Mouse (Mus musculus): ENCODE measurements around the gene Taf10. TPM values are rescaled to one million over a fixed set of nuclear protein-coding genes. Genes with fewer than 3 reads are reported as not detected.
"Not testable (repeated sequence)": the region's sequence is repeated elsewhere in the genome, so short reads cannot be mapped to it uniquely, and the experiment has no call there.

Taf10 gene
- polyA plus RNA-seq, 1 experiment from 2014 or later = 102 TPM

DNA sequence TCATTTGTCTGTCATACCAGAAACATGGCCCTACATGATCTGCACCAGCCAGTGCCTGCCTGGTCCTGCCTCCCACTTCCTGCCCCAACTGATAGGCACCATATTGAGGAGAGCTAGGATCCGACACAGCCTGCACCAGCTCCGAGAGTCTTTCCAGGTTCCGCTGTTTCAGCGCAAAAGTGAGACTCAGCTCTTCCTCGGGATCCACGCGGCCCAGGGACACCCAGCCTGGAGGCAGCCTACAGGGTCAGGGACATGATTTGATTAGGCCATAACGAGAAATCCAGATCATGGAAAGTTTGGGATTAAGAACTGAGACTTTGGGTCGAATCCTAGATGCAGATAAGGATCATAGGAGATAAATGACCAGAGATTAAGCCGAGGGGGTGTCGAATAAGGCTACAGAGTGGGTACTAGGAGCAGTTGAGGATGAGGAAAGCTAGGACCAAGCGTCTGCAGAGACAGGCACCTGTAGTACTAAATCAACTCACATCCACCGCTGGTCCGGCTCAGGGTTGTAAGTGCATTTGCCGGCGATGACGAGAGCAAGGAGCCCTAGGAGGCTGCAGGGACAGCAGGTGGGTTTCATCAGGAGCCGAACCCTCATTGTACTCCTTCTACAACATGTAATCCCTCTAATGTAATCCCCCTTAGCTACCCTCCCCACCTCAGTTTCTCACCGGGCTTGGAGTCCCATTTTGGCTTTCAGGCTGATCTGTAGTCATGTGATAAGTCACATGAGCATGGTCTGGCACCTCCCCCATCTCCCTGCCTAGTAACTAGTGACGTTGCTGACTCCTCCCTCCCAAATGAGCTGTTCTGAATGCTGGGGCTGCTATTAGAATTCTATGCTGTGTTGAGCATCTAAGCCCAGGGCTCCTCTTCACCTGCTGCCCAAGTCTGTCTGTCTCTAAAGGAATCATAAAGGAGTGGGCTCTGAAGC is 7.6 kb upstream of the Taf10 start, which contains the start of gene Tpp1:
Gene Tpp1 (minus strand): TSS at position 745 of the 943 bp plus-strand sequence.
- 26% methylated on average over 20 of the region's 20 CpGs for WGBS

DNA sequence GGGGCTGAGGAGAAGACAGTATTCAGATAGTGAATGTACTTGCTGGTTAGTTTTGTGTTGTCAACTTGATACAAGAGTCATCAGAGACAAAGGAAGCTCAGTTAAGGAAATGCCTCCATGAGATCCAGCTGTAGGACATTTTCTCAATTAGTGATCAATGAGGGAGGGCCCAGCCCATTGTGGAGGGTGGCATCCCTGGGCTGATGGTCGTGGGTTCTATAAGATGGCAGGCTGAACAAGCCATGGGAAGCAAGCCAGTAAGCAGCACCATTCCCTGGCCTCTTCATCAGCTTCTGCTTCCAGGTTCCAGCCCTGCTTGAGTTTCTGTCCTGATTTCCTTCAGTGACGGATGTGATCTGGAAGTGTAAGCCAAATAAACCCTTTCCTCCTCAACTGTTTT is 3.6 kb upstream of the Taf10 start:
- Histone ChIP-seq H3K4me3 (replicated peaks) (no peak overlapping the region), H3K4me1 (peaks cover 26% of the 10 kb centered on the region), H3K27me3 (replicated peaks) (no peaks in the 10 kb centered on the region), H3K9ac (replicated peaks) (no peak overlapping the region), H3K27ac (replicated peaks) (no peak overlapping the region), H3K9me3 (replicated peaks) (no peaks in the 10 kb centered on the region), H3K4me2 (no peak overlapping the region), H3K36me3 (peaks cover 25% of the 10 kb centered on the region)
- ATAC-seq (ENCODE audit: low FRiP score) = no peak
- 85% methylated on average over 2 of the region's 2 CpGs for WGBS

More for the DNA sequence above, 7.6 kb upstream of the Taf10 start, which contains the start of gene Tpp1:
- no peaks in the 10 kb centered on the region for H3K9me3 ChIP-seq (replicated peaks)
- no peaks in the 10 kb centered on the region for H3K27me3 ChIP-seq (replicated peaks)
- peaks cover 55% of the 10 kb centered on the region for H3K36me3 ChIP-seq
- H3K4me1 ChIP-seq = peaks cover 20% of the 10 kb centered on the region
- peak within 1 kb of the TSS; percentile 56 for H3K9ac ChIP-seq (replicated peaks)
- peak; percentile 92 for ATAC-seq (ENCODE audit: low FRiP score)
- H3K4me2 ChIP-seq = peak within 1 kb of the TSS; percentile 64
- H3K4me3 ChIP-seq (replicated peaks) = peak within 1 kb of the TSS; percentile 47
- H3K27ac ChIP-seq (replicated peaks) = peak within 1 kb of the TSS; percentile 76

DNA sequence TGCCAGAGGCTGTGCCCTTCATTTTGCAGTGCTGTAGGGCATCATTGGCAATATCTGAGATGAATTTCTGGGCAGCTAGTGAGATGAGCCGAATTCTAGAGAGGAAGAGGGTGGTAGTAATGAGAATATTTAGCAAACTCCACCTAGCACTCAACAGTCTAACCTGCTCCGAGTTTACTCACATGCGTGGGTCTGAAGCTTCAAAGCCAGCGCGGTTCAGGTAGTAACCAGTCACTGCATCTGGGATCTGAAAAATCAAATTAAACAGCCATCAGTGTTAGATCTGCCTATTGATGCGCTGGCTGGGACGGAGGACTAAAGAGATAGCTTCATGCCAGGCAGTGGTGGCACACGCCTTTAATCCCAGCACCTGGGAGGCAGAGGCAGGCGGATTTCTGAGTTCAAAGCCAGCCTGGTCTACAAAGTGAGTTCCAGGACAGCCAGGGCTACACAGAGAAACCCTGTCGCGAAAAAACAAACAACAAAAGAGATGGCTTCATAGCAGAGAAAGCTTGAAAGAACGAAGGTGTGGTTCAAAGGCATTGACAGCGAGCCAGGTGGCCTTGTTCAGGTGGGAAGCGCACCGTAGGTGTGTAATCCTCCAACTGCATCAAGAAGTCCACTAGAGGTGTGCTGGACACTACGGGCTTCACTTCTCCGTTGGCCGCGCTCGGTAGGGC is 775 bp downstream of the Taf10 start:
- H3K4me3 ChIP-seq (replicated peaks) = peak overlapping the region; percentile 89

DNA sequence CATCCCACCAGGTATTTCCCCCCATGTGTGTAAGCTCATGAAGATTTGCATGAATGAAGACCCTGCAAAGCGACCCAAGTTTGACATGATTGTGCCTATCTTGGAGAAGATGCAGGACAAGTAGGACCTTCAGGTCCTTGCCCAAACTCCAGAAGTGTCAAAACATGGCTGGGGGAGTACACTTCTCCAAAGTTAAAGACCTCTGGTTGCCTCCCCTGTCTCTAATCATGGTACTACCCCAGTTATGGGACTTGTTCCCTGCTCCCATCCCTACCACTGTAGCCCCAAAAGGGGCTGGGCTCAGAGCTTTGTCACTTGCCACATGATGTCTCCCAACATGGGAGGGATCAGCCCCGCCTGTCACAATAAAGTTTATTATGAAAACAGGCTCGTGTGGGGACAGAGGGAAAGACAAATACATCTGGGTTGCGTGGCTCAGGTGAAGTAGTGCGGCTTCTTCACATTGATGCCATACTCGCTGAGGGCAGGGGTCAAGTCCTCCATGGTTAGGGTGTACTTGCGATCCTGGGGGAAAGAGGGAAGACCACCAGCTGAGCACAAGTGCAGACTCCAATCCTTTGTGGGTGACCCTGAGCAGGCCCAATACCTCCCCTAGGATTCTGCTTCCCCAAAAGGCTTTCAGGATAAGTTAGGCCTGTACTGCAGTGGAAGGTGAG is 1.5 kb downstream of the Taf10 start:
- not testable (repeated sequence) for H3K4me3 ChIP-seq (replicated peaks); H3K27ac ChIP-seq (replicated peaks); ATAC-seq (ENCODE audit: low FRiP score); H3K9me3 ChIP-seq (replicated peaks); H3K9ac ChIP-seq (replicated peaks); H3K27me3 ChIP-seq (replicated peaks)
- Histone ChIP-seq H3K4me2 (peak overlapping the region; percentile 93; the same call in 1 of the 2 replicates), H3K36me3 (peaks cover 39% of the 10 kb centered on the region), H3K4me1 (peaks cover 29% of the 10 kb centered on the region)
- 90% methylated on average over 7 of the region's 7 CpGs for WGBS

More for the DNA sequence above, 775 bp downstream of the Taf10 start:
- 37% methylated on average over 20 of the region's 20 CpGs for WGBS
- peak overlapping the region; percentile 93 for H3K9ac ChIP-seq (replicated peaks)
- H3K9me3 ChIP-seq (replicated peaks); H3K27me3 ChIP-seq (replicated peaks): not testable (repeated sequence)
- peaks cover 23% of the 10 kb centered on the region for H3K4me1 ChIP-seq
- peak; percentile 30 for ATAC-seq (ENCODE audit: low FRiP score)
- peak overlapping the region; percentile 93 for H3K4me2 ChIP-seq
- H3K36me3 ChIP-seq = peaks cover 41% of the 10 kb centered on the region
- H3K27ac ChIP-seq (replicated peaks) = peak overlapping the region; percentile 81

DNA sequence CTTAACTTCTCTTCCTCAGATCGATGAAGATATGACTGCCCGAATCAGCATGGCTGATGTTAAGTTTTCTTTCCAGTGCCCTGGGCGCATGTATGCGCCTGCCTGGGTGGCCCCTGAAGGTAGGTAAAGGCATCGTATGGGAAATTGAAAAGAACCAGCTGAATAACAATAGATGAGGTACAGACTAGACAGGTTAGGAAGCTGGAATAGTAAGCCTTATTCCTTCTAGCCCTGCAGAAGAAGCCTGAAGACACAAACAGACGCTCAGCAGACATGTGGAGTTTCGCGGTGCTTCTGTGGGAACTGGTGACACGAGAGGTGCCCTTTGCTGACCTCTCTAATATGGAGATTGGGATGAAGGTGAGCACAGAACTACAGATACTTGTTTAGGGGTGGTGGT is 2.2 kb downstream of the Taf10 start:
- Histone ChIP-seq H3K4me3 (replicated peaks) (no peak overlapping the region), H3K27ac (replicated peaks) (no peak overlapping the region), H3K4me2 (no peak overlapping the region), H3K9ac (replicated peaks) (no peak overlapping the region), H3K36me3 (peaks cover 39% of the 10 kb centered on the region), H3K27me3 (replicated peaks) (no peaks in the 10 kb centered on the region), H3K9me3 (replicated peaks) (no peaks in the 10 kb centered on the region), H3K4me1 (peaks cover 36% of the 10 kb centered on the region)
- 93% methylated on average over 9 of the region's 9 CpGs for WGBS
- ATAC-seq (ENCODE audit: low FRiP score) = no peak

DNA sequence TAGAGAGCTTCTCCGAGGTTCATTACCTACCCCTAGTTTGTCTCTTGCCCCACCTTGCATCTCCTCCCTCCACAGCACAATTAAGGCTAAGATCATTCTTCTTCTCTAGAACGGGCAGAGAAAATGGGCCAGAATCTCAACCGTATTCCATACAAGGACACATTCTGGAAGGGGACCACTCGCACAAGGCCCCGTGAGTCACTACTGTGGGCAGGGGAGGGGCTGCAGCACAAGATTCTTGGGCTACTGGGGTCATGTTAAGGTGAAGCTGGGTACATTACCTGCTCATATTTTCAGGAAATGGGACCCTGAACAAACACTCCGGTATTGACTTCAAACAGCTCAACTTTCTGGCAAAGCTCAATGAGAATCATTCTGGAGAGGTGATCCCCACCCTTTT is 3.3 kb downstream of the Taf10 start:
- Histone ChIP-seq H3K36me3 (peaks cover 29% of the 10 kb centered on the region), H3K27me3 (replicated peaks) (no peaks in the 10 kb centered on the region), H3K4me2 (no peak overlapping the region), H3K27ac (replicated peaks) (no peak overlapping the region), H3K9ac (replicated peaks) (no peak overlapping the region), H3K4me3 (replicated peaks) (no peak overlapping the region), H3K9me3 (replicated peaks) (no peaks in the 10 kb centered on the region), H3K4me1 (peaks cover 38% of the 10 kb centered on the region)
- no peak for ATAC-seq (ENCODE audit: low FRiP score)
- 84% methylated on average over 6 of the region's 6 CpGs for WGBS

DNA sequence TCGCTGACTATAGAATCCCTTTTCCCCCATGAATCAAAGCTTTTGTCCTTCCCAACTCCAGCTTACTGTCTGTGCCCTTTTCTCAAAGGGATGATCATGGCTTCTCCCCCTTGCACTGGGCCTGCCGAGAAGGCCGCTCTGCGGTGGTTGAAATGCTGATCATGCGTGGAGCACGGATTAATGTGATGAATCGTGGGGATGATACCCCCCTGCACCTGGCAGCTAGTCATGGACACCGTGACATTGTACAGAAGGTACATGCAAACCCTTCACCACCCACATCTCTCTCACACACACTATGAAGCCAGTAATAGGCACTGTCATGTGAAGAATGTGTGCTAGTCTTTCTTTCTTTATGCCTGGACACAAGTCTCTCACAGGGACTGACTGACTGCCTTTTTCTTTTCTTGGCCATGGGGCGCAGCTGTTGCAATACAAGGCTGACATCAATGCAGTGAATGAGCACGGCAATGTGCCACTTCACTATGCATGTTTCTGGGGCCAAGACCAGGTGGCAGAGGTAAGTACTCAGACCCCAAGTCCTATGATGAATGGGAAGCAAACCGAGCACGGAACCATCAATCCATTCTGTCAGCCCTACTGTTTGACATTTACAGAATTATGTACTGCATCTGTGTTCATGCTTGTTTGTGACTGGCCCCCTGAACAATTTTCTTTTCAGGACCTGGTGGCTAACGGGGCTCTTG is 3.9 kb downstream of the Taf10 start:
- no peaks in the 10 kb centered on the region for H3K27me3 ChIP-seq (replicated peaks)
- no peak overlapping the region for H3K4me2 ChIP-seq
- H3K4me3 ChIP-seq (replicated peaks) = no peak overlapping the region
- ATAC-seq (ENCODE audit: low FRiP score) = no peak
- H3K9ac ChIP-seq (replicated peaks) = no peak overlapping the region
- peaks cover 44% of the 10 kb centered on the region for H3K4me1 ChIP-seq
- H3K9me3 ChIP-seq (replicated peaks) = no peaks in the 10 kb centered on the region
- peaks cover 29% of the 10 kb centered on the region for H3K36me3 ChIP-seq
- no peak overlapping the region for H3K27ac ChIP-seq (replicated peaks)
- WGBS = 81% methylated on average over 13 of the region's 13 CpGs

DNA sequence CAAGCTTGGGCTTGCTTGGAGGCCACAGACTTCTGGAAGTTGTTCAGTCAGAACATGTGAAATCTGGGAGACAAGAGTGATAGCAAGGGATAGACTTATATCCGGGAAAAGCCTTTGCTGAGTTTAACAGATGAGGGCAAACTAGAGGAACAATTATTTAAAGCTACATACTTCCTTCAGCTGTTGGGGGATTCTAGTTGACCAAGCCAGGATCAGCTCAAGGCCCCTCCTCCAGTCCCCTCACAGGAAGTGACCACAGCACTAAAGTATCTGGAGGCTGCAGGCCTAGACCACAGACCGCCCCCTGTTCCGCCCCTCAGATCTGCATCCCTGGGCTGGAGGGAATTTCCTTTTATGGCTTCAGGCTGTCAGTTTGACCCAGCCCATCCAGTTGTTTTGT is 5.2 kb downstream of the Taf10 start:
- H3K36me3 ChIP-seq = peaks cover 35% of the 10 kb centered on the region
- H3K4me2 ChIP-seq = peak overlapping the region; percentile 89; the same call in 1 of the 2 replicates
- H3K9ac ChIP-seq (replicated peaks) = no peak overlapping the region
- H3K27me3 ChIP-seq (replicated peaks) = no peaks in the 10 kb centered on the region
- ATAC-seq (ENCODE audit: low FRiP score) = no peak
- no peak overlapping the region; the same call in 1 of the 2 replicates for H3K27ac ChIP-seq (replicated peaks)
- 32% methylated on average over 3 of the region's 3 CpGs for WGBS
- H3K4me3 ChIP-seq (replicated peaks) = 0 out of 2 replicates have a peak overlapping the region, but pooled peaks have one; percentile 1
- H3K4me1 ChIP-seq = peaks cover 48% of the 10 kb centered on the region
- H3K9me3 ChIP-seq (replicated peaks) = no peaks in the 10 kb centered on the region

DNA sequence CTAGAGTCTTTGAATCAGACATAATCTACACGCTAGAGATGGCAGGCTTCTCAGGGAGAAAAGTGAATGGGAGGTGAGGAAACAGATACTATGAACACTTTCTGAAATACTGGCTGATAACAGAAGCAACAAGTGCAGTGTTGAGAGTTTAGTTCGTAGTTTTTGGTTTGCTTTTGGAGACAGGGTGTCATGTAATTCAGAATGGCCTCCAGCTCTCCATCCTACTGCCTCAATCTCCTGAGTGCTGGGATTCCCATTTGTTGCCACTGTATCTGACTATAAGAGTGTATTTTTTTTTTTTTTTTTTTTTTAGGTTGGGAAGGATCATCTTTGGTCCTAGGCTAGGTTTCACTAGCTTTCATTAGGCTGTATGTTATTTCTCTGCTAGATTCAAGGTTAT is 5.9 kb downstream of the Taf10 start:
- H3K4me1 ChIP-seq = peaks cover 43% of the 10 kb centered on the region
- WGBS = 89% methylated on average over 2 of the region's 2 CpGs
- ATAC-seq (ENCODE audit: low FRiP score) = no peak
- peaks cover 41% of the 10 kb centered on the region for H3K36me3 ChIP-seq
- 0 out of 2 replicates have a peak overlapping the region, but pooled peaks have one; percentile 1 for H3K4me3 ChIP-seq (replicated peaks)
- H3K27ac ChIP-seq (replicated peaks) = no peak overlapping the region; the same call in none of the 2 replicates
- H3K9me3 ChIP-seq (replicated peaks) = no peaks in the 10 kb centered on the region
- no peak overlapping the region for H3K9ac ChIP-seq (replicated peaks)
- H3K4me2 ChIP-seq = peak overlapping the region; percentile 89
- H3K27me3 ChIP-seq (replicated peaks) = no peaks in the 10 kb centered on the region

DNA sequence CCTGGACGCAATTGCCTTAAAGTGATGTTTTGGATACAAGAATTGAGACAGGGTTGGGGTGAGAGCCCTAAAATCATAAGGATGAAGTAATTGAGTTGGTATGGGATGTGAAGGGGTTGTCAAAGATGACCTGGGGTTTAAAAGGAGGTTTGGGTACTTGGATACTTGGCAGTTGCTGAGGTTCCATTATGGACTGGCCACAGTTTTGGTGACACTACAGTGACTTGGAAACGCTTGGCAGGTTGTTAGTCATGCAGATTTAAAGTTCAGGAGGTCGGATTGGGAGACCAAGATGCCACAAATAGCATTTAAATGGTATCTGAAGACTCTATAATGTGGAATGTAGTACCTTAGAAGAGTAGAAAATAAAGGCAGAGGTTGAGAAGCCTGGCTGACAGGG is 6.5 kb downstream of the Taf10 start:
- peak overlapping the region; percentile 86 for H3K4me3 ChIP-seq (replicated peaks)
- no peaks in the 10 kb centered on the region for H3K9me3 ChIP-seq (replicated peaks)
- H3K9ac ChIP-seq (replicated peaks) = peak overlapping the region; percentile 91; the same call in 1 of the 2 replicates
- H3K4me1 ChIP-seq = peaks cover 37% of the 10 kb centered on the region
- no peaks in the 10 kb centered on the region for H3K27me3 ChIP-seq (replicated peaks)
- peaks cover 45% of the 10 kb centered on the region for H3K36me3 ChIP-seq
- no peak for ATAC-seq (ENCODE audit: low FRiP score)
- peak overlapping the region; percentile 89 for H3K4me2 ChIP-seq
- 33% methylated on average over 3 of the region's 3 CpGs for WGBS
- 0 out of 2 replicates have a peak overlapping the region, but pooled peaks have one; percentile 86 for H3K27ac ChIP-seq (replicated peaks)

Measured in neural tube, embryonic 15.5 days (tissue).